Mouse (Mus musculus): Measurements from ENCODE around the gene Cyp2j6.
"Not testable (repeated sequence)": the region's sequence is repeated elsewhere in the genome, so short reads cannot be mapped to it uniquely, and the experiment has no call there.

Gene Cyp2j6

GRCm38 (mm10) chr4:96553133-96553819 lies at the start of gene Cyp2j6:
Cyp2j6 (minus strand) TSS chr4:96553661.
- peak; percentile 18 to 45 for DNase-seq (ENCODE audit: low spot score in 2 of 2)

- DNase-seq (ENCODE audit: low spot score in 2 of 2) = peak in 1 of 2 experiments; percentile 79
Observed at GRCm38 (mm10) chr4:96591791-96592150, 38.3 kb upstream of the Cyp2j6 start.

GRCm38 (mm10) chr4:96590911-96591790 lies 37.7 kb upstream of the Cyp2j6 start, which contains the start of gene Cyp2j9:
Cyp2j9 (minus strand) TSS chr4:96591578.
- peak; percentile 74 to 81 for DNase-seq (ENCODE audit: low spot score in 2 of 2)

- no peak for DNase-seq (ENCODE audit: low spot score in 2 of 2)
Observed at GRCm38 (mm10) chr4:96581425-96582088, 28.1 kb upstream of the Cyp2j6 start.

DNA sequence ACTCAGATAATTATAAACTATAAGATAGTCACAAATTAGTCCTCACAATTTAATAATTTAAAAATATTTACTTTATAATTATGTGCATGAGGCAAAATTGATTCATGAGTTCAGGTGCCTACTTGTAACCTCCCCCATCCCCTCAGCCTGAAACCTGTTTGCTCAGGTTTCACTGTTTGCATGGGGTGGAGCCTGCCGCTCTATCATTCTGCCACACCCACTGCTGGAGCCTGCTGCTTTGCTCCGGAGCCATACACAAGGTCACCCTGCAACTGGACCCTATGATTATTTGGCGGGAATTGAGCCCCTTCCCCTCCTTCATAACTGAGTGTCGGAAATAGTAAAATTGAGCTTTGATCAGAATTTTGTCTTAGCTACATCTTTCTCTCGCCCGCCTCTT lies 26.9 kb upstream of the Cyp2j6 start:
- DNase-seq (ENCODE audit: low spot score in 2 of 2) = not testable (repeated sequence)

GRCm38 (mm10) chr4:96569442-96569841 lies 16.0 kb upstream of the Cyp2j6 start:
- DNase-seq (ENCODE audit: low spot score in 2 of 2) = no peak

- DNase-seq (ENCODE audit: low spot score in 2 of 2) = no peak
Observed at GRCm38 (mm10) chr4:96567988-96568387, 14.5 kb upstream of the Cyp2j6 start.

DNA sequence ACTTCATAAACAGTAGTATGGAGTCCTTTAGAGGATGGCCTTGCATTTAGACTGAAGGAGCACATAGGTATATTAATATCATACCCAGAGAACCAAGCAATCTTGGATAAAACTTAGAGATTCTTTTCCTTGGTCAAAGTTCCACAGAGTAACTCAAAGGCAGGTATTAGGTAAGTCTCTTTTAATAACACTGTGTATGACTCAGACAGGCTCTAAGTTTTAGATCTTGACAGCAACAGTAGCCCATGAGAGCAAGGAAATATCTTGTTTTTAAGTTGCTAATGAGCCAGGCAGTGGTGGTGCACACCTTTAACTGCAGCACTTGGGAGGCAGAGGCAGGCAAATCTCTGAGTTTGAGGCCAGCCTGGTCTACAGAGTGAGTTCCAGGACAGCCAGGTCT lies 12.3 kb upstream of the Cyp2j6 start:
- no peak for DNase-seq (ENCODE audit: low spot score in 2 of 2)

GRCm38 (mm10) chr4:96560464-96560863 lies 7.0 kb upstream of the Cyp2j6 start:
- no peak for DNase-seq (ENCODE audit: low spot score in 2 of 2)

DNA sequence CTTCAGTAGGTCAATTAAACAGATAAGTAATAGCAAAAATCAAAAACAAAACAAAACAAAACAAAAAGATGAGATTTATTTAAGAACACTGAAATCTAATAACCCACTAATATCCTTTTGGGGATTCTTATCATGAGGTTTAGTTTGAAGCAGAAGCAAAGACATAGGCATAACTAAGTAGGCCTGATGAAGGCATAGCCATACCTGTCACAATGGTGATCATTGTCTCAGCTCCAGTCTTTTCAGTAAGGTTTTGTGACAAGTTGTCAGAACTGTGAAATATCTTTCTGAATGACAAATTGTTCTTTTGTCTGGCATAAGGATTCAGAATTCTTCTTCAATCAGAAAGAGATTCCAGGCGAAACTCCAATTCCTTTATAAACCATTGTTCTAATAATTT lies 6.3 kb upstream of the Cyp2j6 start:
- DNase-seq (ENCODE audit: low spot score in 2 of 2) = no peak

- DNase-seq (ENCODE audit: low spot score in 2 of 2) = no peak
Observed at GRCm38 (mm10) chr4:96551619-96552018, 1.8 kb downstream of the Cyp2j6 start.

DNA sequence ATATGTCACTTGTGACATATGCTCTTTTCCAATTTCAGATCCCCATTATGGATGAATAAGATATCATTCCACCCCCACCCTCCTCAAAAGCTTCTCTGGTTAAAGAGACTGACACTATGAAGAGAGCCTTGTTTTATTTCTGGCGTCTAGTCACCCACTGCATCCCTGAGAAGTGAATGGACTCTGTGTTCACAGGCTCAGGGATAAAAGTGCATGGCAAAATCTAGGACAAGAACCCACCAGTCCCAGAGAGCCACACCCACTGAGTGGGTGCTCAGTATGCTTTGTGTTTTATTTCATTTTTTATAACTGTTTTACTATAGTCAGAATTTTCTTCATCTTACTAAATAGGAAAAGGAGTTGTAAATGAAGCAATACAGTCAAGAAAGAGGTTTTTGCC lies 7.5 kb downstream of the Cyp2j6 start:
- no peak for DNase-seq (ENCODE audit: low spot score in 2 of 2)

DNA sequence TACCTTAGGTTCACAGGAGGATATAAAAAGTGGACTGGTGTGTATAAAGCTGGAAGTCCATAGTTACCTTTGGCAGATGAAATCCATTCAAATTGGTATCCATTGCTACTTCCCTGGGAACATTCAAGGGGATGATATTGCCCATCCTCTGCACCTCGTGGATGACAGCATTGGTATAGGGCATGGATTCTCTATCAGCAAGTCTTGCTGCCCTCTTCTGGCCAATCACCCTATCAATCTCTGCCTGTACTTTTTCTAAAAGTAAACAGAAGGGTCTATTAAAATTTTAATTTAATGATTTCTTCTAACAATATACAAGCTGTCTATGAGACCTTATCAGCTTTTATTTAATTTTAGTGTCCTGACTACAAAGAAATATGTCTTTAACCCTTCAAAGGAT lies 27.7 kb downstream of the Cyp2j6 start:
- DNase-seq (ENCODE audit: low spot score in 2 of 2) = no peak

- no peak for DNase-seq (ENCODE audit: low spot score in 2 of 2)
Observed at GRCm38 (mm10) chr4:96522256-96522655, 31.2 kb downstream of the Cyp2j6 start.

GRCm38 (mm10) chr4:96510083-96510482 lies 43.4 kb downstream of the Cyp2j6 start:
- DNase-seq (ENCODE audit: low spot score in 2 of 2) = no peak

GRCm38 (mm10) chr4:96507286-96507685 lies 46.2 kb downstream of the Cyp2j6 start, which contains the start of gene Cyp2j8:
Cyp2j8 (minus strand) TSS chr4:96507386.
- DNase-seq (ENCODE audit: low spot score in 2 of 2) = no peak
